Mouse (Mus musculus) limb, embryonic 13.5 days (tissue): Measurements from ENCODE around the gene Nr5a2. TPM values are rescaled to one million over a fixed set of nuclear protein-coding genes. Genes with fewer than 3 reads are reported as not detected.
A peak's percentile ranks its signal among the peaks of the same experiment; 100 is the strongest.
"Not testable (repeated sequence)": the region's sequence is repeated elsewhere in the genome, so short reads cannot be mapped to it uniquely, and the experiment has no call there.

Experiments used
- ATAC-seq: fragments of 200-750 bp; cut with Nextera tagmentation; 2 replicates; pipeline ENCODE4 v1.8.0; 2017; ENCODE audit warnings: low read depth, moderate number of reproducible peaks, moderate TSS enrichment; ENCODE audit not compliant: low FRiP score
- H3K27ac ChIP-seq: fragments of 300-500 bp; sonication (generic); 2 replicates; pipeline ENCODE4 v1.5.1; 2015; ENCODE audit warnings: inconsistent platforms, mild to moderate bottlenecking, moderate library complexity
- H3K27me3 ChIP-seq: fragments of 300-500 bp; sonication (generic); 2 replicates; pipeline ENCODE4 v1.6.1; 2015; ENCODE audit warnings: mild to moderate bottlenecking, inconsistent platforms
- H3K36me3 ChIP-seq: fragments of 300-500 bp; sonication (generic); 2 replicates; pipeline ENCODE4 v1.6.1; 2015; ENCODE audit warnings: inconsistent platforms, mild to moderate bottlenecking, moderate library complexity
- H3K4me1 ChIP-seq: fragments of 300-500 bp; sonication (generic); 2 replicates; pipeline ENCODE4 v1.6.1; 2015; ENCODE audit warnings: inconsistent platforms
- H3K4me2 ChIP-seq: fragments of 300-500 bp; sonication (generic); replicated peaks from 2 replicates; pipeline ENCODE4 v1.6.1; 2015; ENCODE audit warnings: inconsistent platforms, mild to moderate bottlenecking, moderate library complexity
- H3K4me3 ChIP-seq: fragments of 300-500 bp; sonication (generic); 2 replicates; pipeline ENCODE4 v1.5.1; 2015; ENCODE audit warnings: moderate library complexity, mild to moderate bottlenecking, inconsistent platforms
- H3K9ac ChIP-seq: fragments of 300-500 bp; sonication (generic); 2 replicates; pipeline ENCODE4 v1.6.1; 2015; ENCODE audit warnings: mild to moderate bottlenecking, inconsistent platforms
- H3K9me3 ChIP-seq: fragments of 300-500 bp; sonication (generic); 2 replicates; pipeline ENCODE4 v1.6.1; 2016; ENCODE audit warnings: inconsistent platforms
- WGBS: fragments of 180-500 bp; shearing (Covaris S2); methylation state at CpG from one replicate; pipeline ENCODE4 v1.1.7; 2015; 5-methylcytosine and 5-hydroxymethylcytosine counted together
- polyA plus RNA-seq: library from polyadenylated mRNA; unstranded; fragments of >200 nt; fragmentation: Nextera tagmentation; extraction: Ambion mirVana; gene quantifications from 2 replicates; pipeline ENCODE4 v1.2.1, GENCODE M21; 2015

Nr5a2 gene
- polyA plus RNA-seq, 1 experiment from 2014 or later = 0.31 TPM

- no peak overlapping the region for H3K9ac ChIP-seq
- no peak for ATAC-seq
- 0 out of 2 replicates have a peak overlapping the region, but pooled peaks have one; percentile 10 for H3K4me2 ChIP-seq
- no peaks in the 10 kb centered on the region for H3K9me3 ChIP-seq
- no peak overlapping the region for H3K4me3 ChIP-seq
- H3K27ac ChIP-seq = no peak overlapping the region
- WGBS = 30% methylated on average over 17 of the region's 17 CpGs
- no peaks in the 10 kb centered on the region for H3K36me3 ChIP-seq
- no peaks in the 10 kb centered on the region for H3K27me3 ChIP-seq
- H3K4me1 ChIP-seq = no peaks in the 10 kb centered on the region
Measured at GRCm38 (mm10) chr1:136796361-136797090, 163.7 kb downstream of the Nr5a2 start.

DNA sequence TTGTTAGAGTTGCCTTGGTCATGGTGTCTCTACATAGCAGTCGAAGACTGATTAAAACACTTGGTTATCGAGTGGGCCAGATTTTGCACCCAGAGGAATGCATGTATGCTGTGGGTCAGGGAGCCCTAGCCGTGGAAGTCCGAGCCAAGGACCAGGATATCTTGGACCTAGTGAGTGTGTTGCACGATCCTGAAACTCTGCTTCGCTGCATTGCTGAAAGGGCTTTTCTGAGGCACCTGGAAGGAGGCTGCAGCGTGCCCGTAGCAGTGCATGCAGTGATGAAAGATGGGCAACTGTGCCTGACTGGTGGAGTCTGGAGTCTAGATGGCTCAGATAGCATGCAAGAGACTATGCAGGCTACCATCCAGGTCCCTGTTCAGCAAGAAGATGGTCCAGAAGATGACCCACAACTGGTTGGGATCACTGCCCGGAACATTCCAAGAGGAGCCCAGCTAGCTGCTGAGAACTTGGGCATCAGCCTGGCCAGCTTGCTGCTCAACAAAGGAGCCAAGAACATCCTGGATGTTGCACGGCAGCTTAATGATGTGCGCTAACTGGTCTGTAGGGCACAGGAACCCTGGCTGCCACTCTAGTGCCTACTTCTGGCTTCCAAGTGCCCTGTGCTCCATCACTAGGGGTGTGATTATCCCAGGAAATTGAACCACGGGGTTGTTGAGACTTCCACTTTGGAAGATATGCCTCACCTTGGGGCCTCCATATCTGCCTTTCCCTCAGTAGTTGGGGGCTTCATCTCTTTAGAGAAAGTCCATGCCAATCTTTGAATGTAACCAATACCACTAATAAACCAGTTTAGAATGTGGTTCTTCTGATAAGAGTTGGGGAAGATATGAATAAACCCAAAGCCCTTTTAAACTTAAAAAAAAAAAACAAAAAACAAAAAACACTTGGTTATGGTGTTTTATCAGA is 167.0 kb downstream of the Nr5a2 start:
- not testable (repeated sequence) for H3K4me1 ChIP-seq, H3K27me3 ChIP-seq, H3K4me2 ChIP-seq, ATAC-seq, H3K4me3 ChIP-seq, H3K27ac ChIP-seq, H3K9ac ChIP-seq, H3K9me3 ChIP-seq, H3K36me3 ChIP-seq
- 93% methylated on average over 12 of the region's 12 CpGs for WGBS
